Mouse (Mus musculus) ES-Bruce4 (cell line): ENCODE measurements around the gene Myb.

Experiments
- CTCF ChIP-seq: IDR thresholded peaks from one replicate; pipeline ENCODE4 v1.8.1; 2011; ENCODE audit warnings: low read depth, low read length
- EP300 ChIP-seq: IDR thresholded peaks from 2 replicates; pipeline ENCODE4 v1.6.1; 2011; ENCODE audit warnings: low read depth, low read length; ENCODE audit not compliant: insufficient read depth
- POLR2A ChIP-seq: IDR thresholded peaks from one replicate; pipeline ENCODE4 v1.8.1; 2011; ENCODE audit warnings: low read length; ENCODE audit not compliant: insufficient read depth

DNA sequence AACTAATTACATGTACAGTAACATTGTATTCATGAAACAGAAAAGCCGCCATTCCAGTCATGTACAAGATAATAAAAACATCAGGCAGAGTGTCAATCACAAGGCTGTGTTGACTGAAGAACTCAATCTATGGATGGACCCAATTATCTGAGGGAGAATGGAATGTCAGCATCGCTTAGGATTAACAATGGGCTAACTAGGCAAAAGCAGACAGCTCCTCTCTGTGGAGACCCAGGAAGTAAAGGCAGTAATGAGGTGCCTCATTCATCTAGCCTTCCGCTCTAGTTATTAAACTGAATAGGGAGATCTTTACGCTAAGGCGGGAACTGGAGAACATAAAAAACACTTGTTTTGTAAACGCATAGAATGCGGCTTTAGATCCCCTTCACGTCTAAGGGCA is 78.3 kb downstream of the Myb start:
- no peak for TF ChIP-seq EP300
- TF ChIP-seq POLR2A, result no peak
- no peak for TF ChIP-seq CTCF
